Mouse (Mus musculus) spleen, adult 2 months (tissue): Measurements from ENCODE around the gene Adcy5. TPM values are rescaled to one million over a fixed set of nuclear protein-coding genes. Genes with fewer than 3 reads are reported as not detected.

Source experiments
- DNase-seq, 2 experiments: peaks; one replicate each; pipeline versions ENCODE4 v3.0.0 to v3.0.0-alpha.2; 2012 to 2021; ENCODE audit warnings: low spot score in 2 of 2, low read depth in 1 of 2
- H3K27ac ChIP-seq: fragments of 200-500 bp; 2 replicates; pipeline ENCODE4 v1.5.1; 2012; ENCODE audit warnings: low read length, inconsistent platforms; ENCODE audit not compliant: insufficient read depth
- H3K27me3 ChIP-seq: fragments of 200-500 bp; 2 replicates; pipeline ENCODE4 v1.6.1; 2012; ENCODE audit warnings: mild to moderate bottlenecking, moderate library complexity, low read length, inconsistent platforms; ENCODE audit not compliant: control insufficient read depth, insufficient read depth
- H3K36me3 ChIP-seq: fragments of 200-500 bp; 2 replicates; pipeline ENCODE4 v1.6.1; 2012; ENCODE audit warnings: mild to moderate bottlenecking, low read length, inconsistent platforms; ENCODE audit not compliant: control insufficient read depth, insufficient read depth
- H3K4me1 ChIP-seq: fragments of 200-500 bp; 2 replicates; pipeline ENCODE4 v1.6.1; 2011; ENCODE audit warnings: inconsistent platforms; ENCODE audit not compliant: control insufficient read depth, insufficient read depth, insufficient read length
- H3K4me3 ChIP-seq: fragments of 200-500 bp; 2 replicates; pipeline ENCODE4 v1.5.1; 2011; ENCODE audit warnings: mild to moderate bottlenecking, inconsistent platforms; ENCODE audit not compliant: insufficient read depth, insufficient read length; ENCODE audit errors: extremely low read depth
- CTCF ChIP-seq: fragments of 200-500 bp; IDR thresholded peaks from 2 replicates; pipeline ENCODE4 v1.5.1; 2011; ENCODE audit warnings: mild to moderate bottlenecking, inconsistent platforms; ENCODE audit not compliant: insufficient read depth, insufficient read length, insufficient replicate concordance; ENCODE audit errors: extremely low read depth
- POLR2A ChIP-seq: fragments of 200-500 bp; IDR thresholded peaks from 2 replicates; pipeline ENCODE4 v1.6.1; 2011; ENCODE audit warnings: low read depth, low read length, inconsistent platforms
- WGBS: fragments of 180-500 bp; shearing (Covaris S2); methylation state at CpG from one replicate; pipeline ENCODE4 v1.1.7; 2018; 5-methylcytosine and 5-hydroxymethylcytosine counted together
- polyA plus RNA-seq: library from polyadenylated mRNA; depleted of rRNA; stranded (reverse); fragments of >200 nt; gene quantifications from 2 replicates; pipeline ENCODE4 v1.2.3, GENCODE M21; 2012; rRNA removed

Gene Adcy5
- polyA plus RNA-seq, 1 experiment, result 6.8 TPM

DNA sequence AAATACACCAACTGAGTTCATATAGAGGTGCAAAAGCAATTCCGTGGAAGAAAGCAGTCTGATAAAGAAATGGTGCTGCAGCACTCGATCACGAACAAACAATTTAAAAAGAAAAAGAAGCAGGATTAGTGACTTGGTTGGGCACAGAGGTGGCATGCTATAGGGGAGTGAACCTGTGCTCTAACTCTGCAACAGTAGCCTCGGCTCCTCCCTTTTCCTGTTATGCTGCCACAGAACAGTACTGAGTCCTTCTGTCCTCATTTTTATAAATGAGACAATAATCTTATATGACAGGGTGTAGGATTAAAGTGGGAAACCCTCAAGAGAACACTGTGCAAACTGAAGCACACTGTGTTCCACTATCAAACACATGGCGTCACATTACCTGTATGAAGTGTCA is 162.8 kb downstream of the Adcy5 start:
- H3K27me3 ChIP-seq, result no peaks in the 10 kb centered on the region

DNA sequence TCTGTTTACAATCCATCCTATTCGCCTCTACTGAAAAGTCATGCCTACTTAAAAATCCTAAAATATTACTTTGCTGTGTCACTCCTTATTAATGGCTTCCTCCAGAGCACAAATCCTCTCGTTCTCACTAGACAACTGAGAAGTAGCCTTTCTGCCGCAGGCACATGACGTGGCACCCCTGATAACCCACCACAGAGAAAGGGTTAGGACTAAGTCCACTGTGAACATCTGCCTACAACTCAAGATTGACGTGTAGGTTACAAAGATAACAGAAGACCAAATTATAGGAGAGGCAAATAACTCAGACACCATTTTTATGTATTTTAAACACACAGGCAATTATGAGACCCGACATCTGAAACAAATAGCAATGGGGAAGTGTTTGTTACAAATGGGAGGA is 163.7 kb downstream of the Adcy5 start:
- DNase-seq, result no peak
- Histone ChIP-seq H3K4me1 (no peaks in the 10 kb centered on the region), H3K4me3 (no peak overlapping the region), H3K27me3 (no peaks in the 10 kb centered on the region), H3K27ac (no peak overlapping the region), H3K36me3 (peaks cover 2% of the 10 kb centered on the region)
- 77% methylated on average over 6 of the region's 6 CpGs for WGBS
- TF ChIP-seq CTCF, result no peak
- TF ChIP-seq POLR2A, result no peak

More for the DNA sequence above, 162.8 kb downstream of the Adcy5 start:
- Histone ChIP-seq H3K36me3 (peaks cover 2% of the 10 kb centered on the region), H3K4me1 (no peaks in the 10 kb centered on the region), H3K4me3 (no peak overlapping the region), H3K27ac (no peak overlapping the region)
- no peak for TF ChIP-seq CTCF
- no peak for TF ChIP-seq POLR2A
- DNase-seq, result no peak
- WGBS, result 69% methylated on average over 5 of the region's 5 CpGs

DNA sequence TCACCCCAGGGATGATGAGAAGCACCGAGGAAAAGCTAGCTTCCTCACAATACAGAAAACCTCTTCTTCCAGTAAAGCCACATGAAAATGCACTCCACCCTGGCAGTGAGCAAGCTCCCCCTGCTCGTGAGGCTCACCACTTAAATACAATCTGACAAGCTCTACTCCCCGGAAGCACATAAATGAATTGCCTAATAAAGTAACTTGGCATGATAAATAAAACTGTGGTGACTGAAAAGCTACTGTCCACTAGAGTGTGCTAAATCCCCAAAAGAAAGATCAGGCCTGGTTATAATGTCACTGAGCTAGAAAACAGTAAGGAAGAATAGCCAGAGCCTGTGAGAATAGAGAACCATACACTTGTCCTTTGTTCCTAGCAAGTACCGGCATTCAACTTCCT is 164.7 kb downstream of the Adcy5 start:
- no peak for DNase-seq
- Histone ChIP-seq H3K4me3 (no peak overlapping the region), H3K27me3 (no peaks in the 10 kb centered on the region), H3K27ac (no peak overlapping the region), H3K4me1 (no peaks in the 10 kb centered on the region), H3K36me3 (no peaks in the 10 kb centered on the region; the same call in 1 of the 2 replicates)
- TF ChIP-seq POLR2A (no peak), CTCF (no peak)
- WGBS, result 51% methylated on average over 4 of the region's 4 CpGs

DNA sequence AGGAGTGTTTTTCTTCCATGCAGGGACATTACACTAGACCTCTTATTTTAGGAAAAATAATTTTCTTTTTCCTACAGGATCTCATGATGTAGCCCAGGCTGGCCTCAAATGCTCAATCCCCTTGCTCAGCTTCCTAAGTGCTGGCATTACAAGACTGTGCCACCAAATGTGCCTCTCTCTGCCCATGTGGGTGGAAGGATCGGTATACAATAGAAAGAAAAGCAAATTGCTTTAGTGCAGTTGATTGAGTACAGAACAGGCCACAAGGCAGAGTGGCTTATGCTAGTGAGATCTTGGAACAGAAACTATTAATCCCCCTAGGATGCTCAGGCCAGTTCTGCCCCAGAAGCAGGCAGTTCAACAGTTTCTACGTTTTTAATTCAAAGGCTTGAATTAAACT is 165.1 kb downstream of the Adcy5 start:
- 84% methylated on average over 2 of the region's 2 CpGs for WGBS
- H3K4me1 ChIP-seq, result no peaks in the 10 kb centered on the region
- DNase-seq, result no peak

DNA sequence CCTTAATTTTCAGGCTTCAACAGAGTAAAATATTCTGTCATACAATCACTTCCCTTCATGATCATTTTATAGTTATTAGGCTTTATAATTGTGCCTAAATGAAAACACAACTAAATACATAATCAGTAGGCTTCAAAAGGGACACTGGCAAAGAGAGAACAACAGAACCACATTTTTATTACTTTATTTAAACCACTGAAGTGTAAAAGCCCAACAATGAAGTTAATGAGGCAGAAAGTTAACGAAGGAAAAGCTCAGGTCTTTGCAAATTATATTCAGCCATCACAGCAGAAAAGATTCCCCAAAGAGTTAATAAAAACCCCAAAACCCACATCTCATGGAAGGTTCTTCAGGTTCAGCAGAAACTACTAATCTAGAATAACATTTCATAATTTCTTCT is 175.8 kb downstream of the Adcy5 start:
- H3K36me3 ChIP-seq, result peaks cover 1% of the 10 kb centered on the region; the same call in 1 of the 2 replicates
- H3K27me3 ChIP-seq, result no peaks in the 10 kb centered on the region
- H3K27ac ChIP-seq, result no peak overlapping the region
- no peak for DNase-seq
- H3K4me3 ChIP-seq, result no peak overlapping the region
- no peaks in the 10 kb centered on the region for H3K4me1 ChIP-seq
- TF ChIP-seq CTCF (no peak), POLR2A (no peak)
- 88% methylated on average over 1 of the region's 1 CpGs for WGBS

More for the DNA sequence above, 165.1 kb downstream of the Adcy5 start:
- Histone ChIP-seq H3K4me3 (no peak overlapping the region), H3K27ac (no peak overlapping the region), H3K27me3 (no peaks in the 10 kb centered on the region), H3K36me3 (no peaks in the 10 kb centered on the region)
- TF ChIP-seq CTCF, result no peak
- TF ChIP-seq POLR2A, result no peak

Other genes starting within 250 kb of the Adcy5 start
- gene Hacd2, start 132.4 kb upstream of the Adcy5 start, polyA plus RNA-seq, result 13.9 and 19.9 TPM in 2 replicates
- gene Sec22a, start 209.0 kb downstream of the Adcy5 start, polyA plus RNA-seq, result 4.5 TPM in 2 replicates